Mouse (Mus musculus) hindbrain, embryonic 10.5 days (tissue): ENCODE data around the gene Nr2f2. TPM values are rescaled to one million over a fixed set of nuclear protein-coding genes. Genes with fewer than 3 reads are reported as not detected.

Experiments used
- DNase-seq: peaks from one replicate; pipeline ENCODE4 v3.0.0-alpha.2; 2017; ENCODE audit warnings: low spot score
- H3K27ac ChIP-seq: fragments of 300-500 bp; sonication (generic); 2 replicates; pipeline ENCODE4 v1.5.1; 2016; ENCODE audit warnings: mild to moderate bottlenecking, moderate library complexity
- H3K27me3 ChIP-seq: fragments of 300-500 bp; sonication (generic); 2 replicates; pipeline ENCODE4 v1.6.1; 2016; ENCODE audit warnings: mild to moderate bottlenecking; ENCODE audit not compliant: poor library complexity, insufficient read depth, severe bottlenecking
- H3K36me3 ChIP-seq: fragments of 300-500 bp; sonication (generic); 2 replicates; pipeline ENCODE4 v1.6.1; 2016; ENCODE audit warnings: mild to moderate bottlenecking, moderate library complexity
- H3K4me1 ChIP-seq: fragments of 300-500 bp; sonication (generic); replicated peaks from 2 replicates; pipeline ENCODE4 v1.6.1; 2016; ENCODE audit warnings: mild to moderate bottlenecking
- H3K4me3 ChIP-seq: fragments of 300-500 bp; sonication (generic); 2 replicates; pipeline ENCODE4 v1.5.1; 2016; ENCODE audit warnings: mild to moderate bottlenecking, moderate library complexity
- H3K9me3 ChIP-seq: fragments of 300-500 bp; sonication (generic); 2 replicates; pipeline ENCODE4 v1.6.1; 2016; ENCODE audit warnings: mild to moderate bottlenecking, moderate library complexity
- whole genome bisulfite sequencing: fragments of 180-500 bp; shearing (Covaris S2); methylation state at CpG from one replicate; pipeline ENCODE4 v1.1.7; 2016; 5-methylcytosine and 5-hydroxymethylcytosine counted together
- polyA plus RNA-seq: library from polyadenylated mRNA; unstranded; fragments of >200 nt; fragmentation: Nextera tagmentation; extraction: Ambion mirVana; gene quantifications from 2 replicates; pipeline ENCODE4 v1.2.1, GENCODE M21; 2016

The Nr2f2 gene
- polyA plus RNA-seq, 1 experiment from 2014 or later, result 83.4 TPM

- peak; percentile 56 for DNase-seq
- peak overlapping the region; percentile 93 for H3K4me3 ChIP-seq
- peaks cover 54% of the 10 kb centered on the region for H3K36me3 ChIP-seq
- peaks cover 66% of the 10 kb centered on the region for H3K4me1 ChIP-seq
- no peaks in the 10 kb centered on the region for H3K9me3 ChIP-seq
- 3% methylated on average over 14 of the region's 14 CpGs for WGBS
- H3K27me3 ChIP-seq, result peaks cover 40% of the 10 kb centered on the region
- peak overlapping the region; percentile 99 for H3K27ac ChIP-seq
Measured at GRCm38 (mm10) chr7:70354606-70355356, 11.8 kb downstream of the Nr2f2 start.

- WGBS, result 2% methylated on average over 4 of the region's 4 CpGs
- no peaks in the 10 kb centered on the region for H3K9me3 ChIP-seq
- H3K27me3 ChIP-seq, result peaks cover 56% of the 10 kb centered on the region
- H3K4me3 ChIP-seq, result peak overlapping the region; percentile 93
- peaks cover 40% of the 10 kb centered on the region for H3K36me3 ChIP-seq
- peak; percentile 31 for DNase-seq
- H3K4me1 ChIP-seq, result peaks cover 82% of the 10 kb centered on the region
- H3K27ac ChIP-seq, result peak overlapping the region; percentile 98
Measured at GRCm38 (mm10) chr7:70353151-70353550, 13.4 kb downstream of the Nr2f2 start.

GRCm38 (mm10) chr7:70352617-70353016 is 13.9 kb downstream of the Nr2f2 start:
- Histone ChIP-seq H3K4me3 (peak overlapping the region; percentile 93), H3K27ac (peak overlapping the region; percentile 98), H3K27me3 (peaks cover 57% of the 10 kb centered on the region), H3K9me3 (no peaks in the 10 kb centered on the region), H3K4me1 (peaks cover 82% of the 10 kb centered on the region), H3K36me3 (peaks cover 34% of the 10 kb centered on the region)
- 2% methylated on average over 3 of the region's 3 CpGs for WGBS
- DNase-seq, result no peak

DNA sequence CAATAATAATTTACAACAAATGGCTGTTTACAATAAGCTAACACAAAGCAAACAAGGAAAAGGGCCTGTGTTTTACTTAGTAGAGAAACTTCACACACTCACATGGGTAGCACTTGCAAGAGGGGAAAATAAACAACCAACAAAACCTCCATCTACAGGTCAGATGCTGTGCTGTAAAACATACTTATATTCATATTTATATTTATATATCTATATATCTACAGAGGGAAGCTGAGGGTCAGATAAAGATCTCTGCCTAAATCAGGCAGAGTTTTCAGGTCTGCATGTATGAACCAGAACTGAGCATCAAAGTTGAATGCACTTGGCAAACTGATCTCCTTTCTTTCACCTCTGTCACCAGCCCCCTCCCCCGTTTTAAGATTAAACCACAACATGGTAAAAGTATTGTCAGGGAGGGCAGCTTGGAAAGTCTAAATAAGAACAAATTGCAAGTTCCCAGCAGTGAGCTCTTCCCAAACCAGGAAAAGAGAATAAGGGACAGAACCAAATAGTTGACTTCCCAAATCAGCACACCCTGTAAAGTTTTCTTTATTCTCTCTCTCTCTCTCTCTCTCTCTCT is 14.5 kb downstream of the Nr2f2 start:
- Histone ChIP-seq H3K4me1 (peaks cover 82% of the 10 kb centered on the region), H3K36me3 (peaks cover 29% of the 10 kb centered on the region), H3K27me3 (peaks cover 57% of the 10 kb centered on the region), H3K9me3 (no peaks in the 10 kb centered on the region), H3K4me3 (peak overlapping the region; percentile 93), H3K27ac (peak overlapping the region; percentile 98)
- WGBS, result 0% methylated on average over 1 of the region's 1 CpGs
- peak; percentile 28 for DNase-seq

DNA sequence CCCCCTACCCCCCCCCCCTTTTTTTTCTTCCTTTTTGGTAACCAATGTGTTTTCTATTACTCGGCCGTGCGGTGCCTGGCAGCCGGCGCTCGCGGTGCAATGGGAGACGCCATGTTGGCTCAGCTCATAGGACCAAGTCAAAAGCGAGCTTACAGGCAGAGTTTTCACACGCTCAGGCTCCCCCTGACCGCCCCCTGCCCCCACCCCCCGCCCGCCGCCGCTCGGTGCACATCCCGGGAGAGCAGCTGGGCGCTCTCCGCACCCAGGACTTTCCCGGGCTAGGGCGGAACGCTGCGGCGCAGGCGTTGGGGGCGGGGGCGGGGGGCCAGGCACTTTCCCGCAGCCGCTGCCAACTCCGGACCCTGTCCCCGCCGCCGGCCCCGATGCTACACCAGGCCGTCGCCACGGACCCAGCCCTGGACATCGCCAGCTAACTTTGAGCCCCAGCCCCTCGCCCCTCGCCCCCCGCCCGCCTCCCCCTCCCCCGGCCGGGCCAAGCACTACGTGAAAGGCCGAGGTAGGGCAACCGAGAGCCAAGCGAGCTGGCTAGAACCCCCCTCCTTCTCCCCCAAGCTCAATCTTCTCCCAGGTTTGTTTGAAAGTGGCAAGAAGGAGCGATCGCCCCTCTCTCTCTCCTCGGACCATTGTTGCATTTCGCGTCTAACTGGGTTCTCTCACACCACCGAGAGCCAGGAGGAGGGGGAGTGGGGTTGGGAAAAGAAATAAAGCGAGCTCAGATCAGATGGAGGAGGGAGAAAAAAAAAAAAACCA is 15.6 kb downstream of the Nr2f2 start:
- H3K9me3 ChIP-seq, result no peaks in the 10 kb centered on the region
- peaks cover 82% of the 10 kb centered on the region for H3K4me1 ChIP-seq
- peaks cover 18% of the 10 kb centered on the region for H3K36me3 ChIP-seq
- WGBS, result under 1% methylated on average over 49 of the region's 55 CpGs
- H3K4me3 ChIP-seq, result peak overlapping the region; percentile 93
- DNase-seq, result peak; percentile 77
- H3K27ac ChIP-seq, result peak overlapping the region; percentile 98
- H3K27me3 ChIP-seq, result peaks cover 57% of the 10 kb centered on the region

DNA sequence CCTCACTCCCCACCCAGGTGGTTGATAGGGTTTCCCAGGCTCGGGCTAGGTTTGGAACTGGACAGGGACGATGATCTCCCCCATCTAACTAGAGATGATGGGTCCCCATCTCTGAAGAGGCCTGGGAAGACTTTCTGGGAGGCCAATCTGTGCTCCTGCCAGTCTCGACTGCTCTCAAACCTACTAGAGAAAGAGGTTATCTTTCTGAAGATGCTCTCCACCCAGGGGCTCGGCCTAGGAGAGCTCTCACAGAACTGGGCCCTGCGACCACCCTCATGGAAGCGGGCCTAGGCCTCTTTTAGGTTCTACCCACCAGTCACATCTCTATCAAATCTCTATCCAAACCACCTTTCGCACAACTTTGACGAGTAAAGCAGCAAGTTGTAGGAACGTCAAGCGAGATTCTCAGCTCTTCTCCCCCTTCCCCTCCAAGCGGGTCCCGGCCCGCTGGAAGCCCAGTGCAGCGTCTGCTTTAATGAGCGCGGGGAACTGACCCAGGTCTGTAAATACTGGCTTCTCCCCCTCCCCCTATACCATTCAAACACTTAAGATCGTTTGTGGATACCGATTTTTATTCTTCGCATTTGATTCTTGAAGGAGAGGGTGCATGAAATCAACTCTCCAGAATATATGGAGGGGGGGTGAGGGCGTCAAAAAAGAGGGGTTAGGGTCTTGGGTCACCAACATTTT is 16.4 kb downstream of the Nr2f2 start:
- Histone ChIP-seq H3K4me1 (peaks cover 82% of the 10 kb centered on the region), H3K27ac (peak overlapping the region; percentile 98), H3K4me3 (peak overlapping the region; percentile 93), H3K9me3 (no peaks in the 10 kb centered on the region), H3K36me3 (peaks cover 9% of the 10 kb centered on the region), H3K27me3 (peaks cover 55% of the 10 kb centered on the region)
- peak; percentile 53 for DNase-seq
- 2% methylated on average over 20 of the region's 20 CpGs for WGBS

- WGBS, result 3% methylated on average over 11 of the region's 11 CpGs
- Histone ChIP-seq H3K4me3 (peak overlapping the region; percentile 93), H3K27ac (peak overlapping the region; percentile 98), H3K36me3 (no peaks in the 10 kb centered on the region), H3K27me3 (peaks cover 59% of the 10 kb centered on the region), H3K9me3 (no peaks in the 10 kb centered on the region), H3K4me1 (peaks cover 83% of the 10 kb centered on the region)
- DNase-seq, result peak; percentile 48
Measured at GRCm38 (mm10) chr7:70348977-70349615, 17.4 kb downstream of the Nr2f2 start.

DNA sequence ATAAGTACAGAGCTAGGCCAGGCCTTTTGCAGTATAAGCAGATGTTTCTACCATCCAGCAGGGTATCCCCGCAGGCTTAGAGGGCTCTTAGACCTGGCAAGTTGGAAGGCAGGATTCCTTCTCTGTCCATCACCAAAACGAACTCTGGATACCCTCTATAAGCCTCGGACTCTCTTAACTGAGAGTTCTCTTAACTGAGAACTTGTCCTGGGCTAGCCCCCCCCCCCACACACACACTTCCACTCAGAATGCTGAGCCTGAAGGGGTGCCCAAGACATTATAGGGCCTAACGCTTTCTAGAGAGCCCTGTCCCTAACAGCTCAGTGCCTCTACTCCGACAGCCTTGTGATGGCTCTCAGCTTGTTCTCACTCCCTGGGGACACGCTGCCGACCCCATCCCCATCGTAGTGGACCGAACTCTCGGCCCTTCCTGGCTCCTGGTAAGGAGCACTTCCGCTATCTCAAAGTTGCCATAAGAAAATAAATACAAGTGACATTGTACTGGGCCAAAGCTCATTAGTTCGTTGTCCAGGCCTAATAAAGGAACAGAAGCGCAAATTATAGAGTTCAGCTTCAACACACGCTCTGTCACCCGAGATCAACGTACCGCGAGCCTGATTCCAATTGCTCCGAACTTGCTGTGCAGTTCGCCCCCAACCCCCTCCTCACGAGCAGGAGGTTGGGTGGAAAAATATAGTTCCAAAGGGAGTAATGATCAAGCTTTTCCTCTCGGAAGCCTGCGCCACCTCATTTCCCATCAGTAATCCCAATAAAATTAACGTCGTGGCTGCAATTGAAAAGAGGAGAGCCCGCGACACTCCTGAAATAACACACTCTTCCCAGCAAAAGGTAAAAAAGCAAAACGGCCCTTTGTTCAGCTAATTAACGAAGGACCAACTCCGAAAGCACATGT is 18.2 kb downstream of the Nr2f2 start:
- peak overlapping the region; percentile 93 for H3K4me3 ChIP-seq
- peaks cover 67% of the 10 kb centered on the region for H3K27me3 ChIP-seq
- peaks cover 91% of the 10 kb centered on the region for H3K4me1 ChIP-seq
- peak; percentile 53 for DNase-seq
- peak overlapping the region; percentile 98 for H3K27ac ChIP-seq
- WGBS, result 4% methylated on average over 30 of the region's 30 CpGs
- no peaks in the 10 kb centered on the region for H3K9me3 ChIP-seq
- no peaks in the 10 kb centered on the region for H3K36me3 ChIP-seq

DNA sequence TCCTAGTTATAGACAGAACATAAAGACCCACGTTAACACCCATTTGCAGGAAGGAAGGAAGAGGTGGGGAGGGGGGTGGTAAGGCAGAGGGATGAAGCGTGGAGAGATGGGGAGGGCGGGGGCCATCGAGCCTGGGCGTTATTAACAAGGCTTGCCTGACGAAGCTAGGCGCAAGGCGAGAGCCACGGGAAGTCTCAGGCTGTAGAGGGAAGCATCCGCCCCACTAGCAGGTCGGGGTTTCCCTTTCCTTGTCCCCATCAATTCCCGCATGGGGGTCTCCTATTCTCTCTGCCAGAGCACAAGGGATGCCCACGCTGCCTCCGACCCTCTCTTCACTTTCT is 18.9 kb downstream of the Nr2f2 start:
- Histone ChIP-seq H3K9me3 (no peaks in the 10 kb centered on the region), H3K4me1 (peaks cover 91% of the 10 kb centered on the region), H3K4me3 (peak overlapping the region; percentile 93), H3K27me3 (peaks cover 74% of the 10 kb centered on the region), H3K36me3 (no peaks in the 10 kb centered on the region), H3K27ac (peak overlapping the region; percentile 98)
- no peak for DNase-seq
- WGBS, result 5% methylated on average over 14 of the region's 14 CpGs

DNA sequence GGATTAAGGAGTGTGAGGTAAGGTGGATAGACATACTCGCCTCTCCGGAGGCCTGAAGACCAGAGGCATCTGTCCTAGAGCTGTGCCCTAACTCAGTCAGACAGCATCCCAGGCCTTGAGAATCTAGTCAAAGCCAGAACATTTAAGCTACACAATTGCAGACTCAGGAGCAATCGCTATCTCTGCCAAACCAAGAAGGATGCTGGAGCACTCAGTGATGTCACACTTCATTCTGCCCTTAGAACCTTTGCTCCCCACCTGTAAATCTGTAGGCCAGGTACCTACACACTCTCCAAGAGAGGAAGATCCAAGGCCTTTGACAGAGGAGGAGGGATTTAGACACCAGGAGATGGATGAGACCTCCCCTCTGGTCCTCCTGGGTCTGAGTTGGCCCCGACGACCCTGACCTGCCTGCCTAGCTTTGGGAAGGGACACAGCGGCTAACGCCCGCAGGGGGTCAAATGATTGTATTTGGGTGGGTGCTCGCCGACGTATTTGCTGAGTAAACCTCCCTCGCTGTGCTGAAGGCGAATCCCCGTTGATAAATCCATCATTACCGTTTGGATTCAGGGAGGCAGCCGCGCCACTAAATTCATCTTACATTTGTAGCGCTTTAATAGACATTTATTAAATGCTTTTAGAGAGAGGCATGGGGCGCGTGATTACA is 19.5 kb downstream of the Nr2f2 start:
- WGBS, result 6% methylated on average over 20 of the region's 20 CpGs
- Histone ChIP-seq H3K27me3 (peaks cover 78% of the 10 kb centered on the region), H3K36me3 (no peaks in the 10 kb centered on the region), H3K4me3 (peak overlapping the region; percentile 93), H3K9me3 (no peaks in the 10 kb centered on the region), H3K4me1 (peaks cover 90% of the 10 kb centered on the region), H3K27ac (peak overlapping the region; percentile 98)
- DNase-seq, result peak; percentile 57

DNA sequence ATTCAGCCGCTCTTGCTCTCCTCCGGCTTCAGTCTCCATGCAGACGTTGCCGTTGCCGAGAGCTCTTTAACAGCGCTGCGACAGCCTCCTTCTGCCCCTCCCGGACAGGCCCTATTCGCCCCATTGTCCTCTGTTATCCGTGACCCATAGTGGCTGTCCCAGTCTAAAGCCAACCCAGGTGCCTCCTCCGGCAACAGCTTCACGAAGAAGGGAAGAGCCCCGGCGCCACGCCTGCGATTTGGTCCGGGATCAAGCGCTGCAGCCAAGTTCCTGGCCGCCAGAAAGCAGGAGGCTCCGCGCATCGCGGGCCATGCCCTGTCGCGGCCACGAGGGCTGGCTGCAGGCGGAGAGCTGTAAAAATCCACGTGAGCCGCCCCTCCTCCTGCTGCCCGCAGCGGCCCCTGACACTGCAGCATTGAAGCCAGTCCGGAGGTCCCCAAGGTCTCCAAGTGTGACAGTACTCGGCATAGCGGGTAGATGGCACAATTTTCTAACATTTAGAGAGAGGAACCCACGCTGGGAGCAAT is 20.5 kb downstream of the Nr2f2 start:
- Histone ChIP-seq H3K27ac (peak overlapping the region; percentile 98), H3K4me3 (peak overlapping the region; percentile 93), H3K9me3 (no peaks in the 10 kb centered on the region), H3K27me3 (peaks cover 88% of the 10 kb centered on the region), H3K36me3 (no peaks in the 10 kb centered on the region), H3K4me1 (peaks cover 93% of the 10 kb centered on the region)
- peak; percentile 91 for DNase-seq
- under 1% methylated on average over 35 of the region's 35 CpGs for WGBS
